Mouse (Mus musculus) kidney, postnatal 14 days (tissue): ENCODE data around the gene Angpt4.

Source experiments
- DNase-seq: peaks from one replicate; pipeline ENCODE4 v3.0.0; 2022; ENCODE audit warnings: mixed read lengths

The Angpt4 gene

DNA sequence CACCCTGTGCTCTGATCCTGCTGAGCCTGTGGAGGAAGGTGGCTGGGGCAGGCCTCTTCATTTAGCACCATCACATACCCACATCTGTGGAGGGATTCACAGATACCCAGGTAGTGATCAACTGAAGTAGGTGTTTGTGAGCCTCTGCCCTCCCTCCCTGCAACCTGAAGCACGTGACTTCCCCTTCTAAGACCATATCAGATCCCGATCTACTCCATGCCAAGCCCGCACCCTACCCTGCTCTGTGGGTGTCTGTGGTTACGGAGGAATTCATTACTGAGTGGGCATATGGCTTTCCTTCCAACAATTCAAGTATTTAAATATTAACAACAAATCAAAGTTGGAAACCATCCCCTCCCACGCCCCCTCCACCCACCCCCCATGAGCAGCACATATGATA lies 52.3 kb downstream of the Angpt4 start:
- no peak for DNase-seq

DNA sequence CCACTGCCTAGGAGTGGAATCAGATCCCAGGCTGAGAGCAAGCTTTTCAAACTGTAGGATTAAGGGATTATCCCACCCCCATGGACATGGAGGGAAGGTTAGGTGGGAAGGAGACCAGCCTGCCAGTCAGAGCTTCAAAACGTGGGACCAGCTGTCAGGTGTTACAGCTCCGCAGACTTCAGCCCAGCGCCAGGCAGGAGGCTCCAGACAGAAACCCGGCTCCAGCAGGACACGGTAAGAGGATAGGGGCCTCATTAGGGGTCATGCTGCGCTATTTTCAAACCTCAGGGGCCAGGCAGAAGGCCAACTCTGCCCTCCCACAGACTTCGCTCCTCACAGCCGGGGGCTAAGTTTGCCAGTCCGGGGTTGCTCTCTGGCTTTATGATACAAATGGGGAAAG lies 53.0 kb downstream of the Angpt4 start:
- no peak for DNase-seq

DNA sequence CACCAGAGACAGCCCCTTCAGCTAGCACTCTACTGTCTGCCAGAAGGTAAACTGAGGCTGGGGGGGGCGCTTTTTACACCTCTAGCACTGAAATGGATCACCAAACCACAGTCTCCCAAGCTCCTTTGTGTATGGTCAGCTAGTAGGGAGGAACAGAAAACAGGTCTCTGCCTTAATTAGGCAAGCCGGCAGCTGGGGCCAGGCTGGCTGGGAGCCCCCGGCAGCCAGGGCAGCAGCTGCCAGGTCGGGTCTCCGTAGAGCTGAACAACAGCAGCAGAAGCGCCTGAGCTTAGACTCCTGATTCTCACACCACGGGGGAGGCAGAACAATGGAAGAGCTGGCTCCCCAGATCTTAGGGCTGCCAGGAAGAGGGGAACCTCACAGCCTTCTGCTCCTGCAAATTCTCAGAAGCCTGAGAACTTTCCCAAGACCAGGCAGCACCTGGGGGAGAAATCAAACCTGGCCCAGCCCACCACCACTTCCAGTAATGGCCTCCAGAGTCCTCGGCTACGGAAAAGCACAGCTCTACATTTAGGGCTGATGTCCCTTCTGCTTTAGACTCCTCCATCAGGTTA lies 56.3 kb downstream of the Angpt4 start:
- DNase-seq: no peak

DNA sequence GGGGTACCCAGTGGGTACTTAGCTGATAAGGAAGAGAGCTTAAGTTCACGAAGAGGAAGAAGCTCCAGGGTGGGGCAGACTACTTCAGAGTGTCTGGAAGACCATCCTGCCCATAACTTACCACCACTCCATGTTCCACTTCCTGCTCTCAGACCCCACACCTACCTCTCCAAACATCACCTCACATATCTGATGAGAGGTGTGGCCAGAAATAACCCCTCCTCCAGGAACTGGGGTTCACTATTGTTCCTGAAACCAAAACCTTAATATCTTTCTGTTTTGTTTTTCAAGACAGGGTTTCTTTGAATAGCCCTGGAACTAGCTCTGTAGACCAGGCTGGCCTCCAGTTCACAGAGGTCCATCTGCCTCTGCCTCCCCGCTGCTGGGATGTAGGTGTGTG lies 56.8 kb downstream of the Angpt4 start:
- DNase-seq: no peak

DNA sequence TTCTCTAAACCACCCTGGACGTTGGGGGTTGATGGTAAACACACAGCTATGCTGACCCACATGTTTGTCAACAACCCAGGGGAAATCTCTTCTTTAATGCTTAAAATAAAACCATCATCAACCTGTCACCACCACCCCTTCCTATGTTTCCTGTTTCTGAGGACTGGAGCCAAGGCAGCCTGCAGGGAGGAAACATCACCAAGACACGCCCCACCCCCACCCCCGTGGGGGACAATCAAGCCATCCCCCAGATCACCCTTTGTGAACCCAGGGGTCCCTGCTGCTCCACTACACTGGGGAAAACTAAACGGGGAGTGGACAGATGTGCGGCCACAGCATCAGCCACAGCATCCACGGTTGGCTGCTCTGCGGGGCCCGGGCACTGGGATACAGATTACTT lies 57.4 kb downstream of the Angpt4 start:
- DNase-seq: peak; percentile 64

DNA sequence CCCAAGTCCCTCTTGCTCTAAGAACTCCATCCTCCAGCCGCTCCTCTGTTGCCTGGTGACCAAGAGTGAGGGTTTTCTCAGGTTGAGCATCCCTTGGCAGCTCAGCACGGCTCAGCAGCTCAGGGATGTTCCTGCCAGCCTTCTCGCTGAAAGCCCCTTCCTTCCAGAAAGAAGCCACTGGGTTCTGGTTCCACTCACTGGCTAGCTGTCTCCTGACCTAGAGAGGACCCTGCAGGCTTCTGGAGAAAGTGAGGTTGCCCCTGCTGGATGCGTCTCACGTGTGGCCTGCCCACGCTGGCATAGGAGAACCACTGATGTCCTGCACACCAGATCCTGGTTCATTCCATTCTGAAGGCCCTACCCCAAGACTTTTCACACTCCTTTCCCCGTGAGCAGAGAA lies 58.0 kb downstream of the Angpt4 start:
- DNase-seq: no peak

DNA sequence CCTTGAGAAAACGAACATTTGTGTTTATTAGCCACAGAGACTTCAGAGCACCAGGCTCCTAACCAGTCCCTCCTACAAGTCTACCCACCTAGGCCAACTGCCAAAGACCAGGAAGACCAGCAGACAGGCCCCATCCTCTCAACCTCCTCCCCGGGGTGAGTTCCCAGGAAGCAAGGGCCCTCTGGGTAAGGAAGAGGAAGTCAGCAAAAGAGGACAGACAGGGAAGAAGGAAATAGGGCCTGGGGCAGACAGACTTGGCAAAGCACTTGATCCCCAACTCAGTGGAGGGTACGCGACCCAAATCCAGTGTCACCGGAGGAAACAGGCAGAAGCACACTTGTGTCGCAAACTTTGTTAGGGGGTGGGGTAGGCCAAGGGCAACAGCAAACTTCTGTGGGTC lies 58.4 kb downstream of the Angpt4 start:
- no peak for DNase-seq

DNA sequence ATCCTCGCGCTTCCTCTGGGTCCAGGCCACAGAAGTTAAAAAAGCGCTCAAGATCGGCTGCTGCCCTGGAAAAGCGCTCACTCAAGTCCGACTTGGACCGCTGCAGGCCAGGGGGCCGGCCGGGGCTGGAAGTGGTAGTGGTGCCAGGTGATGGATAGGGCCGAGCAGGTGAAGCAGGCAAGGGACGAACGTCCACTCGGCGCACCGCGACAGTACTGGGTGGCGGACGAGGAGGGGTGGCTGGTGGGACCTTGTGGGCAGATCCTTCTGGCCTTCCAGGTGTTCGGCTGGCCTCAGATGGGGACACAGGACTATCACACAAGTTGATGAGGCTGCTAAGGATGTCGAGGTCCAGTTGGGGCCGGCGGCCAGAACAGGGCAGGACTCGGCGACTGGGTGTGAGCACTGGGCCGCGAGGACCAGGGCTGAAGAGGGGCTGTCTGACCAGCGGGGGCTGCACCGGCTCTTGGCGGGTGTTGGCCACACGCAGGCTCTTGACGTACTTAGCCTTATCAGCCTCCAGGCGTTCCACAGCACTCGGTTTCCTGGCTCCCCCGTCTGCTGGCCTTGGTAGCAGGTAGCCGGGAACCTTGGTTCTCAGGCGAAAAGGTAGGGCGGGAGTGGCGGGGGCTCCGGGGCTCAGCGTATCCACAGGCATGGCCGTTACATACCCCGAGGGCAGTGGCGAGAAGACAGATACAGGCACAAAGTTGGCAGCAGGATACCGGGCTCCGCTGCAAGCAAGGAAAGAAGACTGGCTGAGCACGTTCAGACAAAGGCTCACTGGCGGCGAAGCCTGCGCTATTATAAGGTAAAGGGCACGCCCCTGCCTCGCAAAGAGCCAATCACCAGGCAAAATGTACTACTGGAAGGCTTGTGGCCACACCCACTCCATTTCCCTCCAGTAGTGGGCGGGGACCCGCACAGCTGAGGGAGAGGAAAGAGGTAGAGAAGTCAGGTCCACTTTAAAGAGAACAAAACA lies 59.5 kb downstream of the Angpt4 start:
- peak; percentile 90 for DNase-seq

DNA sequence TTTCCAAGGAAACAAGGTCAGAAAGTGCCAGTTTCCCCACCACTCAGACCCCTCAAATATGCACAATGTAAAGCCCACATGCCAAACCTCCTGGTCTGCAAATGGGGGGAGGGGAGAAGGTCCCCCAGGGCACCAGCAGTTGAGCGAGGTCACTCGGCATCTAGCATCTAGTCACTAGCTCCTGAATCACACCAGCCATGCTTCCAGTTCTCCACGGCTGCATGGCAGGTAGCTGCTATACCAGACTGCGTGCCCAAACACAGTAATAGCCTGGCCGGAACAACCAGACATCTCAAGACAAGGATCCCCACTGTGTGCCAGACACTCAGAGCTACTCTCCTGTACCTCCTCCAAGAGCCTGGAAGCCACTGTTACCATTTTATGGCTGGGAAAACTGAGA lies 60.7 kb downstream of the Angpt4 start:
- DNase-seq: no peak

DNA sequence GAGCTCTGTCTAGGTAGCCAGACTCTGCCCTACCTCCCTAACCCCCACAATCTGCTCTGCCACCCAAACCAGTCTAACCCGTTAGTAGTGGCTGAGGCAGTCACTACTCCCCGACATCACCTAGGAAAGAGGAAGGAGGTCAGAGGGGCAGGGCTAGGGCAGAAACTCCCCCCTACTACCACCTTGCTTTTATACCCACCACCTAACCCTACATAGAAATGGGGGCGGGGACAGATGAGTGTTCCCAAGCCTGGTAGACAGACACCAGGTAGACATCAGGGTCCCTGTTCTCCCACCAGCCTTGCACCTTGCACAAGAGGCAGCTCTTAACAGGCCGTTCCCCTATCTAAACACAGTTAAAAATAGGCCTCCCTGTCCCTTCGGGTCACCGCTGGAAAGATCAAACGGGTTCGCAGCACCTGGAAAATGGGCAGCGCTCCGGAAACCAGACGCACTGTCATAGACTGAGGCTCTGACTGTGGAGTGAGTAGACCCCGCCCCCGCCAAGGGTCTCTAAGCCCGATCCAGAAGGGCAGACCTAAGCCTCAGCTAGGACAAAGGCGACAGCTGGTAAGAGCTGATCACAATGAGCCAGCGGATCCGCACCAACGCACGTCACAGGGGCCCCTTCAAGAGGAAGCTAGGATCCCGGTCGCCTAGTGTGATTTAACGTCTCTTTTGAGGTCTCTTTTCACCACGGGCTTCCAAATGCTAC lies 62.0 kb downstream of the Angpt4 start:
- no peak for DNase-seq

DNA sequence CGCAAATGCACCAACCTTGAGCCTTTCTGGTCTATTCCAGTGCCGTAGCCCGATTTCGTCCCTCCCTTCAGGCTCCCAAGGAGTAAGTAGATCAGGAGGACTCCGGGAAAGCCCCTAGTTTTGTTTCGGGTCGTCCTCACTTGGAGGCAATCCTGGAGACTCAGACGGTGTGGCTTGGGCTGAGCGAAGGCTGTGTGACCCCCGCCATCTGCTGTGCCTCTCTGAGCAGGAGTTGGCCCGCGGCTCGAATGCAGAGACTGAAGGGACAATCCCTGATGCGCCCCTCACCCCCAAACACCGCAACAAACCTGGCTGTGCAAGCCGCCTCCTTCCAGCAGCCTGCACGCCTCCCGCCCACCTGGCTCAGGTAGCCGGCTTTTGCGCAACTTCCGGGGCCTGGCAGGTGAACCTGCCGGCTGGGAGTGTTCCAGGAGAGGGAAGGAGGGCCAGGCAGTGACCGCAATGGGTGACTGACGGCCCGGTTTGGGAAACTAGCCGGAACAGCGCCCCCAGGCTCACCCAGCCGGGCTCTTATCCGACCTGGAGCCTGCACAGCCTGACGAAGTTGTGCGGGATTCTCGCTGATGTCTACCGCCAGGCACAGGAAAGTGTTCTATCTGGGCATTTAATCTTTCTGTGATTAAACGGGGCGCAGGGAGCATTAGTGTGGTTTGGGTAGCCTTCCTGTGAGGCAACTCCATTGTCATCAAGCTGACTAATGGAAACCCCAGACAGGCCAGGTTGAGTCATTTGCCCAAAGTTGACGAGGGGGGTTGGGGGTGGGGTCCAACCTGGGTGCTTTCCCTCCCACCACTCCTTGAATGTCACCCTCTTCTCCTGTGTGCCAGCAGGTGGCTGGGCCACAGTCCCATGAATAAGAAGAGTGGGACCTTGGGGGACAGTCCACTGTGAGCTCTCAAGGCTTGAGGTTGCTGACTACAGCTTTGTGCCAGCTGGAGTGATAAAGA lies 62.9 kb downstream of the Angpt4 start:
- peak; percentile 83 for DNase-seq

DNA sequence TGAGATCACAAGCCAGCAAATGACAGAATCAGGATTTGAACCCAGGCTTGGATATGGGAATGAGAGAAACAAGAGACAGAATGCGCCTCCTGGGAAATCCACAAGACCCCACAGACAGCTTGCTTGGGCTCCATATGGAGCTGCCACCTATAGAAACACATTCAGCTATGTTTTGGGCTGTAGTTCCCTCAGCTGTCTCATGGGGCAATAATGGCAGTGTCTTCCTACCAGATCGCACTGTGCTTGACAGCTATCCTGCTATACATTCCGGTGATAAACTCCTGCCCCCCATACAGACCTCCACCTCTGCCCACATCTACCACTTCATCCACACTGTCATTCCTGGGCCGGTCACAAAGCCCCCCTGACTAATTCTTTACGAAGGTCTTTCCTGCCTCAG lies 64.3 kb downstream of the Angpt4 start:
- no peak for DNase-seq

DNA sequence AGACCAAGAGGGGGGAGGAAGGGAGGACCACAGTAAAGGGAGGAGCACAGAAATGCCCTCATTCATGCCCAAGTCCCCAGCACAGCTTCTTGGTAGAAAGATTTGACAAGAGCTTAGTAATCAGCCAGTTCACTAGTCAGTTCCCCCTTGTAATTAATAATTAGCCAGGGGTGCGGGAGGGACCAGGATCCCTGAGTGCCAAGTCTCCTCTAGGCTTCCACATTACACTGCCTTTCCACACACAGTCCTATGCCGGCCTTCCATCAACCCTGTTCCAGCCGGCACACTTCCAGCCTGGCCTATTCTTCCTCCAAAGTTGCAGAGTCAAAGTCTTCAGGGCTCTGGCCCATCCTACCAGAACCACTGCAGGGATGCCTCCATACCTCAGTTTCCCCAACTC lies 65.1 kb downstream of the Angpt4 start:
- DNase-seq: peak; percentile 81

DNA sequence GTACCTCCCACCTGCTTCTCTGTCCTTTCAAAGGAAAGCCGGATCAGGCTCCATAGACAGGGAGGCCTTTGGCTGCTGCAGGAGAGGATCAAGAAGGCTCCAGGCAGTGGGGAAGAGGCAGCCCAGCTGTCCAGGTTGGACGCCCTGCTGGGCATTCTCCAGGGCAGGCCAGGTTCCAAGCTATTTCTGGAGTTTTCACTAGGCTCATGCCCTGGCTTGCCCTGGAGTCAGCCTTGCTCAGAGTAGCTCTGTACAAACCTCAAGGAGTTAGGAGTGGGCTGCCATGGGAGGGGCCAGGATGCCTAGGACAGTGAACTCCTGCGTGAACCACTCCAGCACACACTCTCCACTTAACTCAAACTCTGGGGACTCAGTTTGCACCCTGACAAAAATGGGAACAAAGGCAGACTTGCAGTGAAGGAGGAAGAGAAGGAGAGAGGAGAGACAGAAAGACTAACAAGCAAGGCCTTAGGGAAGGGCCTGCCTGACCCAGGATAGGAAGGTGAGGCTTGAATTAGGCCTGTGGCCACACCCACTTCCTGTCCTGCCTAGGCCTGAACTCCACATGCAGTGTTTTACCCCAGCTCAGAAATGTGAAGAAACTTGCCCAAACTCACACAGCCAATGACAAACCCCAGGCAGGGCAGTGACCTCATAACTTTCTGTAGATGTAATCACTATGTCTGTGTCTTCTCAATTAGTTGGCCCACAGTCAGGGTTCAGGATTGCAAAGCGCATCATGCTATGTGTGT lies 66.9 kb downstream of the Angpt4 start:
- DNase-seq: no peak

DNA sequence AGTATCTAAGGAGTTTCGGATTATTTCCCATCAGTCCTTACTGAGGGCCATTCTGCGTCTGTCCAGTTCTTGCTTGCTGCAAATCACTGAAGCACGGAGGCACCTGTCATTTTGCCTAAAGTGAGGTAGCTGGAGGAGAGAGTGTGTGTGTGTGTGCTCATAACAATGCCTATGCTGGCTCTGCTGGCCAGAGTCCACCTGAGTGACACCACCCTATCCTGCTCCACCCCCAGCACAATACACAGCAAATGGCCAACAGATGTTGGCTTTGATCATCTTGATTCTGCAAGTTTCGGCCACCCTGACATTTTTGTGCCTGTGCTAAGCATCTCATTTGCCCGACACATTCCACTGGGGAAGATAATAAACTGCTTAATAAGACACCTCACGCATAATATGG lies 67.5 kb downstream of the Angpt4 start:
- DNase-seq: peak; percentile 53

DNA sequence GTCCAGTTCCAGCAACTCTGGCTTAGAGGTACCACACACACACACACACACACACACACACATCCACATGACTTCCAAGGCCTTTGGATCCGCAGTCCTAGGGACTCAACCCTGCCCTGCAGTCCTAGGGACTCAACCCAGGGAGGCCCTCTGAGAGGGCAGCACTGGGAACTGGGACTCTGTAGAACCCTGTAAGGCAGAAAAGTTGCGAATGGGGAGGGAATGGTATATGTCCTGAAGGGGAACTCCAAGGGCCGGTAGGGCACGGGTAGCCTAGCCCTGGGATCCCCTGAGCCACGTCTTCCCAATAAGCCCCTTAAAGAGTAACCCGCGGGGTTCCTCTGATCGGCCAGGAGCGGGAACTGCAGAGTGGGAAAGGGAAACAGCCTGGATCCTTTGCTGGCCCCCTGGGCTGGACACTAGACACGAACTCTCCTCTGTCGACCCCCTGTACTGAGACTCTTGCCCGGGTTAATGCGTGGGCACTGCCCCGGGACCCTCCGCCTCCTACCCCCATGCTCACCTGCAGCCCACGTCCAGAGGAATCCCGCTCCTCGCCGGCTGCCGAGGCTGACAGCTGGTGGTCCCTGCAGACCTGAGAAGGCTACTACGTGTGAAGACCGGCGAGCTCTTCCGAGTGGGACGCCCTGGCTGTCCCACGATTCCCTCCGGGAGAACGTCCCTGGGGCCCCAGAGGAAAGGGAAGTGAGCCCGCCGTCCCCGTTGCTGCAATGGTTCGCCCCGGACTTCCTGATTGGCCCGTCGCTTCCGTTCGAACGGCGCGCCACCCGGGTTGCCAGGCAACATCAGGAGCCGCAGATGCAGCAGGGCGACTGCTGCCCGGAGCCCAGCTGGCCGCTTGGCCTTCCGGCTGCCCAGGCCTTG lies 68.7 kb downstream of the Angpt4 start, which contains the start of gene Fam110a:
TSS of gene Fam110a (minus strand) at position 750 of the 885 bp plus-strand sequence.
- DNase-seq: peak; percentile 96

DNA sequence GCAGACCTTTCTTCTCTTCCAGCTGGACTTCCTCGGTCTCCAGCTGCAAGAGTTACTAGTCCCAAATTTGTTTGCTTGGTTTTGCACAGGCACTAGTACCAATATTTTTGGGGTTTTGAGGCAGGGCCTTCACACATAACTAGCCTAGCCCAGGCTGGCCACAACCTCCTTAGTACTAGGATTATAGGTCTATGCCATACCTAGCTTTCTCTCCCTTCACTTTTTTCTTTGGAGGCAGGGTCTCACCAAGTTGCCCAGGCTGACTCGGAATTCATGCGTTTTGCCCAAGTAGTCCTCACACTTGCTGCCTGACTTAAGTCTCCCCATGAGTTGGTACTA lies 69.3 kb downstream of the Angpt4 start:
- no peak for DNase-seq

DNA sequence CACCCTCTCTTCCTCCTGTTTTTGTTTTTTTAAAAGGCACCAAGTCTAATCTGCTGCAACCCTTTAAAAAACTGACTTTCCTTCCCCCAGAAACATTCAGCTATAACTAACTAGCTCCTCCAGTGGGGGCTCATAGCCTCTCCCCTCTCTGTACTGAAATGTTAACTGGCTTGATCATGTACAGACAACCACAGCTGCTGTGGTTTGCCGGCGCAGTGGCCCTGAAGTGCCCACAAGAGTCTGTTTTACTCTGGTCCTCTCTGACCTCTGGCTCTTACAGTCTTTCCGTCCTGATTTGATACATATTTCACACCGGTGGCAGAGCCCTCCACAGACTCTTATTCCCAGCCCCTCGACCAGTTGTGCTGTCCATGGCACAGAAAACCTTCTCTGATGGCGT lies 70.3 kb downstream of the Angpt4 start:
- DNase-seq: no peak

DNA sequence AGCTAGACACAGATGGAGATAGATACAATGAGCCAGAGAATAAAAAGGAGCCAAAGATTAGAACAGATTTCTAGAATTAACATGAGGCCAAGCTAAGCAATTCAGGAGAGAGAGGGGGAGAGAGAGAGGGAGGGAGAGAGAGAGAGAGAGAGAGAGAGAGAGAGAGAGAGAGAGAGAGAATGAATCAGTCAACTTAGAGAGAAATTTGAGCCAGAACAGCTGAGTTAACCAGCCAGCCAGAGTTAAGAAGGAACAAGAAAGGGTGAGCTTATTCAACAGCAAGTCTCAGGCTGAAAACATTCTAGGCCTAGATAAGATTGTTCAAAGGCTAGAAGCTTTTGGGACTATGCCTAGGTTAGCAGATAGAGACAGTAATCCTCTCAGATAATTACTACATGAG lies 71.5 kb downstream of the Angpt4 start:
- DNase-seq: no peak

DNA sequence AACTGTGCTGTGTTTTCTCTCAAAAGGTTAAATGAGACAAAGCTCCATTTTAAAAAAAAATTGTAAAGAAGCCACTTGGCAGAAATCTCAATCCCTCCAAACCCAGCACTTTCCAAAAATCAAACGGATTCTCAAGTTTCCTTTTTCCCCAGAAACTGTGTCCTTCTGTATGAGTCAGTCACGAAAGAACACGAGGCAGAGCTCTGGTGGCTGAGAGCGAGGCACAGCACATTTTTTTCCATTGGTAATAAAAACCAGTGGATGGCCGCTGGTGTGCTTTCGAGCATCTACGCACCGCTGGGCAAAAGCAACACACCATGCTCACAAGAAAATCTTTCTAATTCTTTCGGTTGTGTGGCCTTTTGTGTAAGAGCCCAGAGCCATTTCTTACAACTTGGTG lies 73.0 kb downstream of the Angpt4 start:
- DNase-seq: no peak
